Mouse (Mus musculus): Measurements from ENCODE around the gene Cul9.

DNA sequence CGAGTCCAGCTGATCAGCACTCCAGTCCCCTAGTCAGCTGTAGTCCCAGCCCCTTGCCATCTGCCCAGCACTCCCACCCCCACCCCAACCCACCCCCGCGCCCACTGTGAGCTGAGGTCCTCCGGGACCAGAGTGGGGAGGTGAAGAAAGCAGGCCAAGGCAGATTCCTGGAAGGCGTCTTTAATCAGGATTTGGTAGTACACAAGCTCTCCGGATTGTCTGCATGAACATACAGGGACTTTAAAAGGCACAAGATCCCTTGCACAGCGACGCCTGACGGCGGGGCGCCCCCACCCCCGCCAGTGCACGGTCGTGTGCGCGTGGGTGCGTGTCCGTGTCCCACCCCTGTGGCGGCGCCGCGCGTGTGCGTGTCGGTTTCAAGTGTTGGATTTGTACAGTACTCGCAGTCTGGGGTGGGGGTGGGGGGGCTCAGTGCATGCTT, 92.2 kb downstream of the Cul9 start:
- TF ChIP-seq CTCF (IDR thresholded peaks at IDR 0.05; ENCODE audit: control insufficient read depth, insufficient read depth, low read length) (no peak), POLR2A (IDR thresholded peaks at IDR 0.05; ENCODE audit: borderline replicate concordance, control insufficient read depth, low read depth, low read length) (no peak)

Data from bone marrow, adult 2 months (tissue).